Comparison of ENCODE assay signal across 9 mouse cellular contexts in genomic region chr2:18690055-18690691, GRCm38 (mm10). TPM values are rescaled to one million over a fixed set of nuclear protein-coding genes. Genes with fewer than 3 reads are reported as not detected.
DNase-seq lines count a peak whose midpoint lies in the region; ATAC-seq and TF ChIP-seq lines count a peak whose summit lies in the region.
"Had no signal": no experiment of that assay in that cellular context is flagged by ENCODE, and none has a peak within 500 bp of the region (broad histone marks: within the 10 kb centered on the region; RNA-seq: fewer than 3 reads in every experiment).

No protein-coding gene starts in this region.

- WGBS in cerebellum, adult 2 months, result under 1% methylated on average over 58 of the region's 58 CpGs
- WGBS in heart, embryonic 13.5 days, result under 1% methylated on average over 58 of the region's 58 CpGs
- under 1% methylated on average over 56 of the region's 58 CpGs for WGBS in stomach, postnatal 0 days

- peaks cover 14% of the 10 kb centered on the region for H3K36me3 ChIP-seq in C2C12 (ENCODE audit: control insufficient read depth, insufficient read depth)
- H3K36me3 ChIP-seq in heart, embryonic 13.5 days, result no peaks in the 10 kb centered on the region
- no peaks in the 10 kb centered on the region for H3K36me3 ChIP-seq in stomach, postnatal 0 days (ENCODE audit: control insufficient read depth, insufficient read depth, low read length)

- H3K9me3 ChIP-seq in heart, embryonic 13.5 days, result no peaks in the 10 kb centered on the region
- H3K9me3 ChIP-seq in stomach, postnatal 0 days (ENCODE audit: control insufficient read depth, low read length), result no peaks in the 10 kb centered on the region

- peak overlapping the region; percentile 7 for H3K4me3 ChIP-seq in cerebellum, adult 2 months (replicated peaks; ENCODE audit: insufficient read depth, low read depth, low read length)
- H3K4me3 ChIP-seq in C2C12 (ENCODE audit: insufficient read depth, poor library complexity, severe bottlenecking), result peak overlapping the region; percentile 23
- peak overlapping the region; percentile 59 for H3K4me3 ChIP-seq in heart, embryonic 13.5 days
- peak overlapping the region; percentile 51 for H3K4me3 ChIP-seq in stomach, postnatal 0 days (ENCODE audit: low read depth, low read length)

- TF ChIP-seq POLR2A in cerebellum, adult 2 months (IDR thresholded peaks at IDR 0.05; ENCODE audit: borderline replicate concordance, insufficient read depth, low read length), result no peak

- H3K79me3 ChIP-seq in C2C12 (ENCODE audit: low read depth), result no peaks in the 10 kb centered on the region

- H3ac ChIP-seq in C2C12 (ENCODE audit: control insufficient read depth, insufficient read length, low read depth), result peak overlapping the region; percentile 70

- peaks cover 12% of the 10 kb centered on the region; the same call in 1 of the 2 replicates for H3K27me3 ChIP-seq in cerebellum, adult 2 months (ENCODE audit: control insufficient read depth, insufficient read depth, low read length)
- no peaks in the 10 kb centered on the region for H3K27me3 ChIP-seq in C2C12 (ENCODE audit: control insufficient read depth, insufficient read depth, insufficient read length)
- H3K27me3 ChIP-seq in heart, embryonic 13.5 days (replicated peaks), result peaks cover 77% of the 10 kb centered on the region
- H3K27me3 ChIP-seq in stomach, postnatal 0 days (ENCODE audit: control insufficient read depth, insufficient read depth, low read length), result peaks cover 12% of the 10 kb centered on the region; the same call in 1 of the 2 replicates

- DNase-seq in cerebellum, adult 2 months, result peak; percentile 33 to 52
- DNase-seq in cerebellum, postnatal 14 days, result peak; percentile 49 to 53
- DNase-seq in layer of hippocampus, adult 9-11 months, result peak; percentile 40
- peak; percentile 50 for DNase-seq in stomach, postnatal 0 days (ENCODE audit: low spot score)

- no peak overlapping the region for H3K27ac ChIP-seq in cerebellum, adult 2 months (ENCODE audit: insufficient read depth, low read length)
- no peak overlapping the region for H3K27ac ChIP-seq in heart, embryonic 13.5 days (replicated peaks)
- H3K27ac ChIP-seq in stomach, postnatal 0 days (replicated peaks), result no peak overlapping the region

- ATAC-seq in cerebellum, adult (ENCODE audit: insufficient number of reproducible peaks, low FRiP score, low TSS enrichment), result no peak
- no peak; the same call in 1 of the 2 replicates for ATAC-seq in heart, embryonic 13.5 days (ENCODE audit: extremely low read depth, insufficient number of reproducible peaks, low FRiP score, low TSS enrichment)
- ATAC-seq in megakaryocyte-erythroid progenitor cell, adult 5-6 weeks (replicated peaks; ENCODE audit: low FRiP score, low TSS enrichment, poor library complexity, severe bottlenecking), result peak; percentile 22; the same call in 1 of the 2 replicates
- ATAC-seq in stomach, postnatal 0 days (ENCODE audit: low FRiP score, low TSS enrichment), result 0 out of 2 replicates have a peak, but pooled peaks have one; percentile 10

- TF ChIP-seq CTCF in cerebellum, adult 2 months (IDR thresholded peaks at IDR 0.05; ENCODE audit: borderline replicate concordance, insufficient read depth, low read depth, low read length), result no peak
- TF ChIP-seq CTCF in C2C12 (IDR thresholded peaks at IDR 0.05; ENCODE audit: control insufficient read depth, insufficient read depth, insufficient read length), result no peak
- TF ChIP-seq CTCF in stomach, postnatal 0 days (IDR thresholded peaks at IDR 0.05; ENCODE audit: low read depth), result no peak

- no peaks in the 10 kb centered on the region for H3K79me2 ChIP-seq in C2C12 (ENCODE audit: control insufficient read depth, insufficient read depth)

- peak overlapping the region; percentile 85 for H3K4me2 ChIP-seq in heart, embryonic 13.5 days
- peak overlapping the region; percentile 64 for H3K4me2 ChIP-seq in stomach, postnatal 0 days (replicated peaks; ENCODE audit: low read depth)

- peak overlapping the region; percentile 75 for H3K9ac ChIP-seq in heart, embryonic 13.5 days
- peak overlapping the region; percentile 31; the same call in 1 of the 2 replicates for H3K9ac ChIP-seq in stomach, postnatal 0 days (ENCODE audit: low read length)

- TF ChIP-seq EP300 in stomach, postnatal 0 days (optimal IDR thresholded peaks at IDR 0.05), result no peak

- H3K4me1 ChIP-seq in cerebellum, adult 2 months (ENCODE audit: control insufficient read depth, insufficient read depth, low read length), result no peaks in the 10 kb centered on the region; the same call in 1 of the 2 replicates
- H3K4me1 ChIP-seq in heart, embryonic 13.5 days, result peaks cover 31% of the 10 kb centered on the region
- peaks cover 5% of the 10 kb centered on the region for H3K4me1 ChIP-seq in stomach, postnatal 0 days (replicated peaks; ENCODE audit: control insufficient read depth, insufficient read depth)

TF ChIP-seq in C2C12, 6 proteins besides CTCF, POLR2A, EP300 and RAD21:
- TF ChIP-seq MYOG (IDR thresholded peaks at IDR 0.05; ENCODE audit: control insufficient read depth, extremely low read depth, insufficient read length) (no peak), CEBPB (IDR thresholded peaks at IDR 0.05; ENCODE audit: low read depth) (no peak), MAX (IDR thresholded peaks at IDR 0.05) (peak; percentile 40)

RNA-seq across cellular contexts. Expression of gene Spag6, which starts 3.7 kb away (rescaled TPM):
- polyA plus RNA-seq in cerebellum, adult 2 months (2012; rRNA removed), result 2.5 and 3.3 TPM in 2 replicates
- 0.14 TPM for polyA plus RNA-seq in C2C12 (2012; fragmentation: generic; extraction: Trizol)
- 0.17 TPM in 1 of 2 replicates, not detected in the other for polyA plus RNA-seq in heart, embryonic 13.5 days (2015; fragmentation: Nextera tagmentation; extraction: Ambion mirVana)
- not detected in 2 replicates for total RNA-seq in megakaryocyte-erythroid progenitor cell, adult 5-6 weeks (2014; fragmentation: Nextera tagmentation)
- total RNA-seq in megakaryocyte-erythroid progenitor cell, adult 5-6 weeks (2017), result not detected in 2 replicates
- polyA plus RNA-seq in stomach, postnatal 0 days (2015; fragmentation: Nextera tagmentation; extraction: Ambion mirVana), result 0.10 and 0.21 TPM in 2 replicates
- total RNA-seq: hematopoietic stem cell, adult 5-6 weeks had no signal

RNA-seq across cellular contexts. Expression of gene Bmi1, which starts 13.4 kb away (rescaled TPM):
- polyA plus RNA-seq in cerebellum, adult 2 months (2012; rRNA removed), result 36.2 and 46.9 TPM in 2 replicates
- polyA plus RNA-seq in C2C12 (2012; fragmentation: generic; extraction: Trizol), result 22.3 TPM
- 11.5 and 12.8 TPM in 2 replicates for polyA plus RNA-seq in heart, embryonic 13.5 days (2015; fragmentation: Nextera tagmentation; extraction: Ambion mirVana)
- total RNA-seq in megakaryocyte-erythroid progenitor cell, adult 5-6 weeks (2014; fragmentation: Nextera tagmentation), result 30.3 and 44.8 TPM in 2 replicates
- 69.4 and 89.5 TPM in 2 replicates for total RNA-seq in megakaryocyte-erythroid progenitor cell, adult 5-6 weeks (2017)
- polyA plus RNA-seq in stomach, postnatal 0 days (2015; fragmentation: Nextera tagmentation; extraction: Ambion mirVana), result 10.5 and 12.0 TPM in 2 replicates

RNA-seq across cellular contexts. Expression of gene Commd3, which starts 18.0 kb away (rescaled TPM):
- 124 and 126 TPM in 2 replicates for polyA plus RNA-seq in cerebellum, adult 2 months (2012; rRNA removed)
- polyA plus RNA-seq in C2C12 (2012; fragmentation: generic; extraction: Trizol), result 141 TPM
- 164 and 184 TPM in 2 replicates for polyA plus RNA-seq in heart, embryonic 13.5 days (2015; fragmentation: Nextera tagmentation; extraction: Ambion mirVana)
- total RNA-seq in megakaryocyte-erythroid progenitor cell, adult 5-6 weeks (2014; fragmentation: Nextera tagmentation), result 131 and 154 TPM in 2 replicates
- total RNA-seq in megakaryocyte-erythroid progenitor cell, adult 5-6 weeks (2017), result 179 and 216 TPM in 2 replicates
- polyA plus RNA-seq in stomach, postnatal 0 days (2015; fragmentation: Nextera tagmentation; extraction: Ambion mirVana), result 169 and 178 TPM in 2 replicates

Comparison
In these comparisons a context has a peak if more than half of its experiments do, and no peak if none do; other contexts are left out.
1. H3K4me3 ChIP-seq: peak in every context shown above with its lines; median percentile 59 in heart, embryonic 13.5 days; 51 in stomach, postnatal 0 days; 23 in C2C12; 7 in cerebellum, adult 2 months.
2. ATAC-seq: peak in megakaryocyte-erythroid progenitor cell, adult 5-6 weeks (single experiment) and stomach, postnatal 0 days (single experiment); none in cerebellum, adult (single experiment) and heart, embryonic 13.5 days (single experiment).
3. Peak in every context shown above with its lines, with median percentiles within 50 percentile points of each other: DNase-seq.